Mouse (Mus musculus): ENCODE results near the gene Xlr3c. TPM values are rescaled to one million over a fixed set of nuclear protein-coding genes. Genes with fewer than 3 reads are reported as not detected.
"Not testable (repeated sequence)": the region's sequence is repeated elsewhere in the genome, so short reads cannot be mapped to it uniquely, and the experiment has no call there.

Gene Xlr3c
- polyA plus RNA-seq (2012; fragmentation: generic; extraction: Trizol) = 1.6 TPM

DNA sequence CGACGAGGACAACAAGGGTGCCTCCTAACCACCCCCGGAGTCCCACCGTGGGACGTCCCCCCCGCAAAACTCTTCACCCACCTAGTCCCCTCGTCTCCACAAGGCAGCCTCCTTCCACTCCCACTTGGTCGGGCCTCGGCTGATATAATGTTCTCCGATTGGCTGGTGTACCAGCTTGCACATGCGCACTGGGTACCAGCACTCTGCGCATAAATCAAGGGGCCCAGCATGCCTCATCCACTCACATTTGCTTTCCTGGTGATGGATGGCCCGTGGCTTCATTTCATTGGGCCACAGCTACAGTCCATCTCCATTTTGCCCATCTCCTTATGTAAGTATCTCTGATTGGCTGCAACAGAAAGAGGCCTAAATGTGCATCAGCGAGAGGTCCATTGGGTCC lies at the start of gene Xlr3c:
TSS of gene Xlr3c (minus strand) at position 121 of the 400 bp plus-strand sequence.
- H3K4me3 ChIP-seq; H3K79me2 ChIP-seq (ENCODE audit: control insufficient read depth, insufficient read depth); H3ac ChIP-seq (ENCODE audit: control insufficient read depth, insufficient read length); H3K27me3 ChIP-seq (ENCODE audit: control insufficient read depth, insufficient read depth, insufficient read length); H3K4me2 ChIP-seq (ENCODE audit: low read depth); H3K36me3 ChIP-seq (ENCODE audit: control insufficient read depth, insufficient read depth): not testable (repeated sequence)

GRCm38 (mm10) chrX:73312522-73312921 lies 47.3 kb upstream of the Xlr3c start:
- Histone ChIP-seq H3ac (ENCODE audit: control insufficient read depth, insufficient read length) (no peak overlapping the region), H3K4me3 (no peak overlapping the region), H3K36me3 (ENCODE audit: control insufficient read depth, insufficient read depth) (no peaks in the 10 kb centered on the region), H3K4me2 (ENCODE audit: low read depth) (peak overlapping the region; percentile 19), H3K79me2 (ENCODE audit: control insufficient read depth, insufficient read depth) (no peaks in the 10 kb centered on the region), H3K27me3 (ENCODE audit: control insufficient read depth, insufficient read depth, insufficient read length) (no peaks in the 10 kb centered on the region)
- no peak for TF ChIP-seq TCF3 (IDR thresholded peaks at IDR 0.05; ENCODE audit: insufficient read length, low read depth)
- no peak for TF ChIP-seq TCF12 (IDR thresholded peaks at IDR 0.05; ENCODE audit: insufficient read depth, poor library complexity, severe bottlenecking)
- TF ChIP-seq MYOG (IDR thresholded peaks at IDR 0.05; ENCODE audit: control insufficient read depth in 1 of 3, insufficient read depth in 1 of 3, insufficient read length in 2 of 3, low read depth in 2 of 3) = no peak
- TF ChIP-seq E2F4 (IDR thresholded peaks at IDR 0.05; ENCODE audit: insufficient read depth) = no peak
- no peak for TF ChIP-seq USF1 (IDR thresholded peaks at IDR 0.05; ENCODE audit: low read depth)
- TF ChIP-seq MYOD1 (IDR thresholded peaks at IDR 0.05; ENCODE audit: control insufficient read depth in 1 of 3, insufficient read length in 2 of 3, low read depth in 2 of 3) = no peak
- no peak for TF ChIP-seq SRF (IDR thresholded peaks at IDR 0.05; ENCODE audit: control insufficient read depth, insufficient read length, low read depth)
- TF ChIP-seq CEBPB (IDR thresholded peaks at IDR 0.05; ENCODE audit: insufficient read depth, poor library complexity, severe bottlenecking) = no peak
- no peak for TF ChIP-seq POLR2A (IDR thresholded peaks at IDR 0.05; ENCODE audit: insufficient read length, low read depth)
- TF ChIP-seq REST (IDR thresholded peaks at IDR 0.05; ENCODE audit: insufficient read depth, insufficient read length) = no peak
- no peak for TF ChIP-seq MAX (IDR thresholded peaks at IDR 0.05; ENCODE audit: low read depth)
- TF ChIP-seq POLR2AphosphoS2 (IDR thresholded peaks at IDR 0.05; ENCODE audit: insufficient read length, low read depth) = no peak

DNA sequence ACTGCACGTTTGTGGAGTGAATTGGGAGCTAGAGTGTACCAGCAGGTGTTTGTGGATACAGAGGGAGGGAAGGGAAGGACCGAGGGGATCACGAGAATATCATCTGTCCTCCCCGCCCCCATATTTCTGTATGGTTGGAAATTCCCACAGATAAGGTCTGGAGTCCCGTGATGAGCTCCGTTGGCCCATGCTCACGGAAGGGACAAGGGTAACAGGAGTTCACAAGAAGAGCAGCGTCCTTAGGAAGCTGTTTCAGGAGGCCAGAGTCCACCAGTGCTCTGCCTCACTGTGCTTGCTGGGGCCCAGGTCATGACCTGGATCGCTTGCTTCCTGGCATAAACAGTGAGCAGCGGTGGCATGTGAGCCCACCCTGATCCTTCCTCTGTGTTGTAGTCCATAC lies 30.6 kb upstream of the Xlr3c start:
- not testable (repeated sequence) for H3K27me3 ChIP-seq (ENCODE audit: control insufficient read depth, insufficient read depth, insufficient read length); H3K4me2 ChIP-seq (ENCODE audit: low read depth); H3K79me2 ChIP-seq (ENCODE audit: control insufficient read depth, insufficient read depth); H3K4me3 ChIP-seq; H3K36me3 ChIP-seq (ENCODE audit: control insufficient read depth, insufficient read depth); H3ac ChIP-seq (ENCODE audit: control insufficient read depth, insufficient read length)

GRCm38 (mm10) chrX:73292876-73293275 lies 27.7 kb upstream of the Xlr3c start, which contains the start of the genes Xlr5a and Xlr5c:
Gene Xlr5a, minus strand, starts transcription at chrX:73292976.
Gene Xlr5c, minus strand, starts transcription at chrX:73292976.
- not testable (repeated sequence) for H3K79me2 ChIP-seq (ENCODE audit: control insufficient read depth, insufficient read depth); H3K4me2 ChIP-seq (ENCODE audit: low read depth); H3K36me3 ChIP-seq (ENCODE audit: control insufficient read depth, insufficient read depth); H3ac ChIP-seq (ENCODE audit: control insufficient read depth, insufficient read length); H3K4me3 ChIP-seq; H3K27me3 ChIP-seq (ENCODE audit: control insufficient read depth, insufficient read depth, insufficient read length)

DNA sequence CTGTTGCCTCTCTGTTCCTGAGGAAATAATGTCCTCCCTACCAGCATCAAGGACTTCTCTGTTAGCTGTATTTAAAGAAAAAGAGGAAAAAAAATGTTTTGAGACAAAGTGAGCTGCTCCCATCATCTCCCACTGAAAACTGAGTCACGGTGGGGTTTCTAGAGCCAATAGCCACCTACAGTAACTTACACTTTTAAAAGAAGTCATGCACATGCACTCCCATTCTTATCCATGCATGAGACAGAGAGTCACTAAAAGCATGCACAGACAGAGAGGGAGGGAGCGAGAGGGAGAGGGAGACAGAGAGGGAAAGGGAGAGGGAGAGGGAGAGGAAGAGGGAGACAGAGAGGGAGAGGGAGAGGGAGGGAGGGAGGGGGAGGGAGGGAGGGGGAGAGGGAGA lies 2.8 kb downstream of the Xlr3c start:
- not testable (repeated sequence) for H3K4me2 ChIP-seq (ENCODE audit: low read depth); H3ac ChIP-seq (ENCODE audit: control insufficient read depth, insufficient read length); H3K4me3 ChIP-seq; H3K27me3 ChIP-seq (ENCODE audit: control insufficient read depth, insufficient read depth, insufficient read length); H3K36me3 ChIP-seq (ENCODE audit: control insufficient read depth, insufficient read depth); H3K79me2 ChIP-seq (ENCODE audit: control insufficient read depth, insufficient read depth)

DNA sequence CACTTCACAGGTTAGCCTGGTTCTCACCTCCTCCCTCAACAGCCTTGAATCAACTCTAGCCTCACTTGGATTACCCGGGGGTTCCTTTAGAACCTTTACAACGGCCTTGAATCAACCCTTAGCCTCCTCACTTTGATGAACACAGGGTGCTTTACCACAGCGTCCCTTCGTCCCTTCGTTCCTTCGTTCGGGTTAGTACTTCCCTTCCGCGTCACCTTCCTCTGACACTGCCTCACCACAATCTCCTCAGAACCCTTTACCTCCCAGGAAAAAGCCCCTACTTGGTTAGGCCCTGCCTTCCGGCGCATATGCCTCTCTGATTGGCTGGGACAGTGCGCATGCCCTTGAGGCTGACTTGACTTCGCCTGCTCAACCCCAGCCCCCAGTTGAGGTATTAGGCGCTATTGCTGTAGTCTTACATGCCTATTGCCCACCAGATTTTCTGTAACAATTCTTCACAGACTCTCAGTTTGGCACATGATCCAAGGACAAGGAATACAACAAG lies 22.3 kb downstream of the Xlr3c start, which contains the start of gene Xlr4c:
TSS of gene Xlr4c (minus strand) at position 310 of the 505 bp plus-strand sequence.
- H3K4me3 ChIP-seq; H3ac ChIP-seq (ENCODE audit: control insufficient read depth, insufficient read length); H3K36me3 ChIP-seq (ENCODE audit: control insufficient read depth, insufficient read depth); H3K27me3 ChIP-seq (ENCODE audit: control insufficient read depth, insufficient read depth, insufficient read length); H3K4me2 ChIP-seq (ENCODE audit: low read depth); H3K79me2 ChIP-seq (ENCODE audit: control insufficient read depth, insufficient read depth): not testable (repeated sequence)

DNA sequence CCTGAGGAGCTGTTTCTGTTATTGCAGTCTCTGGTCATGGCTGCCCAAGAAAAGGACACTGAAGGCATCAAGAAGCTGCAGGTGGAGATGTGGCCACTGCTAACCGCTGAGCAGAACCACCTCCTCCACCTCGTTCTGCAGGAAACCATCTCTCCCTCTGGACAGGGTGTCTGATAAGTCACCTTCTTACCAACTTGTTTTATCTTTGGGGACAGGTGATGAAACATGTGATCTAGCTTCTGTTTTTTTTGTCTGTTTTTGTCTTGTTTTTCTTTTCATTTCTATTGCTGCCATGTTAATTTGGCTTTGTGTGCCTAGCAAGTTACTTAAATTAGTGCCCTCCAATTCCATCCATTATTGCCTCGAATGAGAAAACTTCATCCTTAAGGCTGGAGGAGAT lies 35.9 kb downstream of the Xlr3c start:
- TF ChIP-seq MYOG (IDR thresholded peaks at IDR 0.05; ENCODE audit: control insufficient read depth in 1 of 3, insufficient read depth in 1 of 3, insufficient read length in 2 of 3, low read depth in 2 of 3) = no peak
- TF ChIP-seq POLR2A (IDR thresholded peaks at IDR 0.05; ENCODE audit: insufficient read length, low read depth) = no peak
- TF ChIP-seq REST (IDR thresholded peaks at IDR 0.05; ENCODE audit: insufficient read depth, insufficient read length) = no peak
- no peak for TF ChIP-seq MAX (IDR thresholded peaks at IDR 0.05; ENCODE audit: low read depth)
- no peak for TF ChIP-seq POLR2AphosphoS2 (IDR thresholded peaks at IDR 0.05; ENCODE audit: insufficient read length, low read depth)
- TF ChIP-seq TCF3 (IDR thresholded peaks at IDR 0.05; ENCODE audit: insufficient read length, low read depth) = no peak
- no peak for TF ChIP-seq CEBPB (IDR thresholded peaks at IDR 0.05; ENCODE audit: insufficient read depth, poor library complexity, severe bottlenecking)
- no peak for TF ChIP-seq SRF (IDR thresholded peaks at IDR 0.05; ENCODE audit: control insufficient read depth, insufficient read length, low read depth)
- TF ChIP-seq TCF12 (IDR thresholded peaks at IDR 0.05; ENCODE audit: insufficient read depth, poor library complexity, severe bottlenecking) = no peak
- no peak for TF ChIP-seq MYOD1 (IDR thresholded peaks at IDR 0.05; ENCODE audit: control insufficient read depth in 1 of 3, insufficient read length in 2 of 3, low read depth in 2 of 3)
- no peak for TF ChIP-seq E2F4 (IDR thresholded peaks at IDR 0.05; ENCODE audit: insufficient read depth)
- TF ChIP-seq USF1 (IDR thresholded peaks at IDR 0.05; ENCODE audit: low read depth) = no peak
- H3K79me2 ChIP-seq (ENCODE audit: control insufficient read depth, insufficient read depth) = no peaks in the 10 kb centered on the region
- peak overlapping the region; percentile 55 for H3K4me2 ChIP-seq (ENCODE audit: low read depth)
- peak overlapping the region; percentile 26 for H3ac ChIP-seq (ENCODE audit: control insufficient read depth, insufficient read length)
- no peaks in the 10 kb centered on the region for H3K36me3 ChIP-seq (ENCODE audit: control insufficient read depth, insufficient read depth)
- peak overlapping the region; percentile 20 for H3K4me3 ChIP-seq
- no peaks in the 10 kb centered on the region for H3K27me3 ChIP-seq (ENCODE audit: control insufficient read depth, insufficient read depth, insufficient read length)
